Mouse (Mus musculus) kidney, adult 2 months (tissue): ENCODE measurements around the gene Ddx20. TPM values are rescaled to one million over a fixed set of nuclear protein-coding genes. Genes with fewer than 3 reads are reported as not detected.
A peak's percentile ranks its signal among the peaks of the same experiment; 100 is the strongest.

Experiments used
- DNase-seq: peaks from one replicate; pipeline ENCODE4 v3.0.0; 2021
- H3K27ac ChIP-seq: fragments of 200-500 bp; 2 replicates; pipeline ENCODE4 v1.5.1; 2012; ENCODE audit warnings: low read depth, low read length, control low read depth, inconsistent platforms; ENCODE audit not compliant: insufficient read depth
- H3K27me3 ChIP-seq: fragments of 200-500 bp; replicated peaks from 2 replicates; pipeline ENCODE4 v1.6.1; 2012; ENCODE audit warnings: mild to moderate bottlenecking, moderate library complexity, low read length, inconsistent platforms; ENCODE audit not compliant: control insufficient read depth, insufficient read depth
- H3K36me3 ChIP-seq: fragments of 200-500 bp; 2 replicates; pipeline ENCODE4 v1.6.1; 2012; ENCODE audit warnings: mild to moderate bottlenecking, moderate library complexity, low read length, inconsistent platforms; ENCODE audit not compliant: control insufficient read depth, insufficient read depth
- H3K4me1 ChIP-seq: fragments of 200-500 bp; 2 replicates; pipeline ENCODE4 v1.6.1; 2011; ENCODE audit warnings: low read length; ENCODE audit not compliant: control insufficient read depth, insufficient read depth
- H3K4me3 ChIP-seq: fragments of 200-500 bp; 2 replicates; pipeline ENCODE4 v1.5.1; 2011; ENCODE audit warnings: mild to moderate bottlenecking, low read depth, low read length, control low read depth; ENCODE audit not compliant: insufficient read depth
- CTCF ChIP-seq: fragments of 200-500 bp; conservative IDR thresholded peaks from 2 replicates; pipeline ENCODE4 v1.5.1; 2011; ENCODE audit warnings: low read depth, mild to moderate bottlenecking, control low read depth, low read length, moderate library complexity, mixed read lengths; ENCODE audit not compliant: insufficient read depth, insufficient read length
- POLR2A ChIP-seq: fragments of 200-500 bp; IDR thresholded peaks from one replicate; pipeline ENCODE4 v1.6.1; 2011; ENCODE audit warnings: low read depth, low read length, control low read depth
- WGBS: fragments of 180-500 bp; shearing (Covaris S2); methylation state at CpG from one replicate; pipeline ENCODE4 v1.1.7; 2018; 5-methylcytosine and 5-hydroxymethylcytosine counted together
- polyA plus RNA-seq: library from polyadenylated mRNA; depleted of rRNA; stranded (reverse); fragments of >200 nt; gene quantifications from 2 replicates; pipeline ENCODE4 v1.2.3, GENCODE M21; 2012

Ddx20 gene
- polyA plus RNA-seq, 1 experiment = 6.5 TPM

GRCm38 (mm10) chr3:105722510-105722909, 35.1 kb upstream of the Ddx20 start:
- 86% methylated on average over 3 of the region's 3 CpGs for WGBS
- DNase-seq = peak; percentile 11
- Histone ChIP-seq H3K36me3 (no peaks in the 10 kb centered on the region), H3K4me1 (no peaks in the 10 kb centered on the region), H3K4me3 (no peak overlapping the region), H3K27me3 (no peaks in the 10 kb centered on the region), H3K27ac (no peak overlapping the region)
- TF ChIP-seq POLR2A (no peak), CTCF (no peak)

DNA sequence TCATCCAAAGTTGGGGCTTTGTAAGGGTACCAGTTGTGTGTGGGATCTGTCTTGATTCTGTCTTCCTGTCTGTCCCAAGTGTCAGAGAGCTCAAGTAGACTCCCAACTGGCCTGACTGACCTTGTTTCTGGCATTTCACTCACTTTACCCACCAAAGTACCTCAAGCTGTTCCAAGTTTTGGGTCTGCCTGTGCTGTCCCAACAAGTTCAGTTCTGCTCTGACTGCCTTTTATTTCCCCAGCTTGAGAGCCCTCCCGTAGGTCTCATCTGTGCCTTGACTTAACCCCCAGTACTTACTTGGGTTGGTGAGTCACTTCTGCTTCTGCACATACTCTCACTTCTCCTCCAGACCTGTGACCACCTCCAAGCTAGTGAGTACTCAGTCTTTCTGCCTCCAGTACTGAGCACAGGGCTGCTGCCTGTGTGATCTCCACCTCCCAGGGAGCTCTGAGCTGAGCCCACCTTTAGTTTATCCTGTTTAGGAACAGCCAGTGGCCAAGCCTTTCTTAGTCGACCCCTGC, 34.4 kb upstream of the Ddx20 start:
- Histone ChIP-seq H3K27ac (no peak overlapping the region), H3K4me3 (no peak overlapping the region), H3K36me3 (no peaks in the 10 kb centered on the region), H3K4me1 (no peaks in the 10 kb centered on the region), H3K27me3 (no peaks in the 10 kb centered on the region)
- no peak for DNase-seq
- 68% methylated on average over 2 of the region's 2 CpGs for WGBS
- no peak for TF ChIP-seq CTCF
- TF ChIP-seq POLR2A = no peak

GRCm38 (mm10) chr3:105720514-105720913, 33.1 kb upstream of the Ddx20 start:
- WGBS = 81% methylated on average over 4 of the region's 4 CpGs
- DNase-seq = no peak
- Histone ChIP-seq H3K27ac (no peak overlapping the region), H3K4me3 (no peak overlapping the region), H3K36me3 (no peaks in the 10 kb centered on the region), H3K4me1 (no peaks in the 10 kb centered on the region), H3K27me3 (no peaks in the 10 kb centered on the region)
- TF ChIP-seq CTCF = no peak
- TF ChIP-seq POLR2A = no peak

DNA sequence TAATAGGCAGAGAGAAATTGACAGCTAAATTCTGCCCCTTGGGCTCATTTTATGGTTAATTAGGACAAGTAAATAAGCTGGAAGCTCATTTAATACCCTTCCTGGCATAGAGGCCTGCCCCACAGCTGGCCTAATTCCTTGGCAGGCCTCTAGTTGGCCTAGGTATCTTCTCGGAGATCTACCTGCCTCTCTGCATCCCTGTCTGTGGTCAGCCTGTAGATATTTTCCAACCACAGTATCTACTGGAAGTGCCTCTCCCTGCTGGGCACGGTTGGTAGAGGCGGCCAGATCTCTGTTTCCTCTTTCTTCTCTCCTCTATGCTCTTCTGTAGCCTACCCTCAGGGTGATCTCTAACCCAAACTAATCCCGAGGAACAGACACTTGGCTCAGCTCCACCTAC, 32.6 kb upstream of the Ddx20 start:
- Histone ChIP-seq H3K27ac (no peak overlapping the region), H3K4me1 (no peaks in the 10 kb centered on the region), H3K4me3 (no peak overlapping the region), H3K27me3 (no peaks in the 10 kb centered on the region), H3K36me3 (no peaks in the 10 kb centered on the region)
- TF ChIP-seq POLR2A = no peak
- no peak for TF ChIP-seq CTCF
- DNase-seq = no peak
- 72% methylated on average over 4 of the region's 4 CpGs for whole genome bisulfite sequencing

GRCm38 (mm10) chr3:105718746-105719145, 31.4 kb upstream of the Ddx20 start:
- H3K4me1 ChIP-seq = no peaks in the 10 kb centered on the region
- H3K27ac ChIP-seq = no peak overlapping the region
- 0 out of 2 replicates have a peak, but pooled peaks have one; percentile 1 for TF ChIP-seq CTCF
- no peak for TF ChIP-seq POLR2A
- no peak overlapping the region for H3K4me3 ChIP-seq
- no peaks in the 10 kb centered on the region for H3K36me3 ChIP-seq
- H3K27me3 ChIP-seq = no peaks in the 10 kb centered on the region
- DNase-seq = no peak
- 44% methylated on average over 4 of the region's 4 CpGs for WGBS

GRCm38 (mm10) chr3:105717856-105718555, 30.6 kb upstream of the Ddx20 start:
- no peak for DNase-seq
- TF ChIP-seq POLR2A (no peak), CTCF (no peak)
- Histone ChIP-seq H3K27ac (no peak overlapping the region), H3K27me3 (no peaks in the 10 kb centered on the region), H3K36me3 (no peaks in the 10 kb centered on the region), H3K4me3 (no peak overlapping the region), H3K4me1 (no peaks in the 10 kb centered on the region)
- WGBS = 65% methylated on average over 11 of the region's 11 CpGs

DNA sequence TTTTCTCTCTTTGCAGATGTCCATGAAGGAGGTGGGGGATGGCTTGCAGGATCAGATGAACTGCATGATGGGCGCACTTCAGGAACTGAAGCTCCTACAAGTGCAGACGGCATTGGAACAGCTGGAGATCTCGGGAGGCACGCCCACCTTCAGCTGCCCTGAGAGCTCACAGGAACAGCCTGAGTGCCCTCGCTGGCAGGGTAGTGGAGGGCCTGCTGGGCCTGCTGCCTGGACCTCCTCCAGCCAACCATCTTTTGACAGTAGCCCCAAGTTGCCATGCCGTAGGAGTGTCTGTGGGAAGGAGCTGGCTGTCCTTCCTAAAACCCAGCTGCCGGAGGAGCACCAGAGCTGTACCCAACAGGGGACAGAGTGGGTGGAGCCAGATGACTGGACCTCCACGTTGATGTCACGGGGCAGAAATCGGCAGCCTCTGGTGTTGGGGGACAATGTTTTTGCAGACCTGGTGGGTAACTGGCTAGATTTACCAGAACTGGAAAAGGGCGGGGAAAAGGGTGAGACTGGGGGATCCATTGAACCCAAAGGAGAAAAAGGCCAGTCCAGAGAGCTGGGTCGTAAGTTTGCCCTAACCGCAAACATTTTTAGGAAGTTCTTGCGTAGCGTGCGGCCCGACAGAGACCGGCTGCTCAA, 29.1 kb upstream of the Ddx20 start:
- Histone ChIP-seq H3K27me3 (no peaks in the 10 kb centered on the region), H3K27ac (no peak overlapping the region), H3K36me3 (no peaks in the 10 kb centered on the region), H3K4me1 (no peaks in the 10 kb centered on the region), H3K4me3 (no peak overlapping the region)
- 79% methylated on average over 18 of the region's 18 CpGs for WGBS
- DNase-seq = no peak
- TF ChIP-seq POLR2A = no peak
- TF ChIP-seq CTCF = no peak
